Mouse (Mus musculus) CH12.LX (cell line): ENCODE data around the gene Sdccag8. TPM values are rescaled to one million over a fixed set of nuclear protein-coding genes. Genes with fewer than 3 reads are reported as not detected.
A peak's percentile ranks its signal among the peaks of the same experiment; 100 is the strongest.

Source experiments
- DNase-seq: peaks from one replicate; pipeline ENCODE4 v3.0.0-alpha.2; 2013; ENCODE audit errors: extremely low read depth
- H3K27ac ChIP-seq: 2 replicates; pipeline ENCODE4 v1.5.1; 2012; ENCODE audit warnings: low read depth, mild to moderate bottlenecking, control low read depth, moderate library complexity; ENCODE audit not compliant: insufficient read depth
- H3K27me3 ChIP-seq: replicated peaks from 2 replicates; pipeline ENCODE3; 2012; ENCODE audit warnings: inconsistent platforms
- H3K36me3 ChIP-seq, 2 experiments: replicated peaks in 1 of 2; 2 replicates each; pipeline versions ENCODE3 to v1.6.1; 2012; ENCODE audit warnings: inconsistent platforms in 1 of 2, low read length in 1 of 2, mild to moderate bottlenecking in 1 of 2, mixed read lengths in 1 of 2, moderate library complexity in 1 of 2; ENCODE audit not compliant: control insufficient read depth in 1 of 2, insufficient read depth in 1 of 2
- H3K4me1 ChIP-seq, 2 experiments: 2 replicates each; pipeline ENCODE4 v1.6.1; 2012; ENCODE audit warnings: inconsistent platforms in 1 of 2, moderate library complexity in 1 of 2; ENCODE audit not compliant: insufficient read depth in 2 of 2, control insufficient read depth in 1 of 2
- H3K4me2 ChIP-seq: 2 replicates; pipeline ENCODE4 v1.6.1; 2012; ENCODE audit warnings: low read depth, mild to moderate bottlenecking, control low read depth; ENCODE audit not compliant: poor library complexity, insufficient read depth, severe bottlenecking
- H3K4me3 ChIP-seq, 3 experiments: fragments of 150-350 bp in 1 of 3; sonication (generic) in 1 of 3; replicated peaks in 1 of 3; 2 replicates each; pipeline versions ENCODE3 to v1.5.1; 2011 to 2012; ENCODE audit warnings: low read depth in 2 of 3, low read length in 2 of 3, mild to moderate bottlenecking in 2 of 3, moderate library complexity in 2 of 3, control low read depth in 1 of 3, improper control_type of control experiment in 1 of 3, inconsistent platforms in 1 of 3, mixed read lengths in 1 of 3; ENCODE audit not compliant: poor library complexity in 1 of 3
- H3K79me2 ChIP-seq: replicated peaks from 2 replicates; pipeline ENCODE4 v1.6.1; 2012; ENCODE audit warnings: mild to moderate bottlenecking, moderate library complexity; ENCODE audit not compliant: control insufficient read depth, poor library complexity, insufficient read depth, severe bottlenecking; ENCODE audit errors: extremely low read depth
- H3K9ac ChIP-seq: 2 replicates; pipeline ENCODE4 v1.6.1; 2012; ENCODE audit warnings: low read depth, mild to moderate bottlenecking, control low read depth, moderate library complexity; ENCODE audit not compliant: insufficient read depth
- H3K9me3 ChIP-seq: replicated peaks from 2 replicates; pipeline ENCODE3; 2012; ENCODE audit warnings: low read length, inconsistent platforms, mixed read lengths
- BHLHE40 ChIP-seq: IDR thresholded peaks from 2 replicates; pipeline ENCODE4 v1.6.1; 2011; ENCODE audit warnings: mild to moderate bottlenecking, low read depth, low read length, improper control_type of control experiment
- EP300 ChIP-seq: IDR thresholded peaks from 2 replicates; pipeline ENCODE4 v1.6.1; 2011; ENCODE audit warnings: low read length, improper control_type of control experiment
- ETS1 ChIP-seq: conservative IDR thresholded peaks from 2 replicates; pipeline ENCODE4 v1.6.1; 2012; ENCODE audit warnings: low read depth, mild to moderate bottlenecking, inconsistent platforms, low read length, improper control_type of control experiment, moderate library complexity
- GABPA ChIP-seq: IDR thresholded peaks from 2 replicates; pipeline ENCODE4 v1.6.1; 2012; ENCODE audit warnings: low read depth, low read length, improper control_type of control experiment, inconsistent platforms; ENCODE audit not compliant: insufficient replicate concordance
- KAT2A ChIP-seq: IDR thresholded peaks from 2 replicates; pipeline ENCODE4 v1.6.1; 2012; ENCODE audit warnings: low read length, improper control_type of control experiment, inconsistent platforms; ENCODE audit not compliant: insufficient replicate concordance
- MAX ChIP-seq: IDR thresholded peaks from 2 replicates; pipeline ENCODE4 v1.6.1; 2011; ENCODE audit warnings: low read length, improper control_type of control experiment
- MAZ ChIP-seq: IDR thresholded peaks from 2 replicates; pipeline ENCODE4 v1.6.1; 2012; ENCODE audit warnings: low read depth, mild to moderate bottlenecking, inconsistent platforms, low read length, improper control_type of control experiment, moderate library complexity
- MXI1 ChIP-seq: IDR thresholded peaks from 2 replicates; pipeline ENCODE4 v1.6.1; 2011; ENCODE audit warnings: mild to moderate bottlenecking, low read depth, low read length, improper control_type of control experiment
- MYC ChIP-seq: IDR thresholded peaks from 2 replicates; pipeline ENCODE4 v1.6.1; 2011; ENCODE audit warnings: low read depth, mild to moderate bottlenecking, improper control_type of control experiment, low read length
- PAX5 ChIP-seq: IDR thresholded peaks from 2 replicates; pipeline ENCODE4 v1.6.1; 2012; ENCODE audit warnings: low read length, inconsistent platforms, mixed read lengths
- POLR2A ChIP-seq: IDR thresholded peaks from 2 replicates; pipeline ENCODE4 v1.6.1; 2011; ENCODE audit warnings: low read depth, mild to moderate bottlenecking, improper control_type of control experiment, low read length
- POLR2AphosphoS2 ChIP-seq: IDR thresholded peaks from 2 replicates; pipeline ENCODE4 v1.6.1; 2011; ENCODE audit warnings: low read depth, low read length, improper control_type of control experiment
- SIN3A ChIP-seq: IDR thresholded peaks from 2 replicates; pipeline ENCODE4 v1.6.1; 2012; ENCODE audit warnings: low read length, improper control_type of control experiment, inconsistent platforms
- TBP ChIP-seq: conservative IDR thresholded peaks from 2 replicates; pipeline ENCODE4 v1.6.1; 2011; ENCODE audit warnings: low read depth, low read length, improper control_type of control experiment
- TCF12 ChIP-seq: IDR thresholded peaks from 2 replicates; pipeline ENCODE4 v1.6.1; 2014; ENCODE audit warnings: low read depth, mild to moderate bottlenecking, inconsistent platforms, low read length, improper control_type of control experiment
- UBTF ChIP-seq: IDR thresholded peaks from 2 replicates; pipeline ENCODE4 v1.6.1; 2012; ENCODE audit warnings: low read depth, mild to moderate bottlenecking, inconsistent platforms, low read length, improper control_type of control experiment, moderate library complexity
- USF1 ChIP-seq: IDR thresholded peaks from 2 replicates; pipeline ENCODE4 v1.6.1; 2014; ENCODE audit warnings: low read depth, mild to moderate bottlenecking, inconsistent platforms, low read length, improper control_type of control experiment
- USF2 ChIP-seq: conservative IDR thresholded peaks from 2 replicates; pipeline ENCODE4 v1.6.1; 2011; ENCODE audit warnings: low read depth, low read length, improper control_type of control experiment
- ZC3H11A ChIP-seq: IDR thresholded peaks from 2 replicates; pipeline ENCODE4 v1.6.1; 2012; ENCODE audit warnings: low read depth, mild to moderate bottlenecking, inconsistent platforms, low read length, improper control_type of control experiment
- dilution Hi-C: fragments of 300-500 bp; cut with MboI; formaldehyde crosslinking; loops from 2 replicates; pipeline ENCODE4 v1.14.3; 2020; ENCODE audit warnings: low sequenced_read_pairs; ENCODE audit not compliant: extremely low pct_unique_long_range_greater_than_20kb, extremely low pct_ligation_motif_present
- in situ Hi-C: fragments of 300-500 bp; cut with MboI; formaldehyde crosslinking; loops from 3 replicates; pipeline ENCODE4 v1.14.3; 2019; ENCODE audit warnings: low sequenced_read_pairs, low pct_ligation_motif_present, low pct_unique_long_range_greater_than_20kb, mixed read lengths
- polyA plus RNA-seq: library from polyadenylated mRNA; unstranded; fragments of >175 nt; gene quantifications from 2 replicates; pipeline ENCODE4 v1.2.1, GENCODE M21; 2012; ENCODE audit warnings: low read depth; ENCODE audit not compliant: insufficient read length
- total RNA-seq, 2 experiments: library from RNA; depleted of rRNA; stranded (reverse); fragments of 300-350 nt in 1 of 2; fragments of >200 nt in 1 of 2; gene quantifications; 2 replicates each; pipeline ENCODE4 v1.2.3; 2012 to 2014

Gene Sdccag8
- total and polyA plus RNA-seq, 3 experiments, result 10.7 to 18.7 (median 10.9) TPM

DNA sequence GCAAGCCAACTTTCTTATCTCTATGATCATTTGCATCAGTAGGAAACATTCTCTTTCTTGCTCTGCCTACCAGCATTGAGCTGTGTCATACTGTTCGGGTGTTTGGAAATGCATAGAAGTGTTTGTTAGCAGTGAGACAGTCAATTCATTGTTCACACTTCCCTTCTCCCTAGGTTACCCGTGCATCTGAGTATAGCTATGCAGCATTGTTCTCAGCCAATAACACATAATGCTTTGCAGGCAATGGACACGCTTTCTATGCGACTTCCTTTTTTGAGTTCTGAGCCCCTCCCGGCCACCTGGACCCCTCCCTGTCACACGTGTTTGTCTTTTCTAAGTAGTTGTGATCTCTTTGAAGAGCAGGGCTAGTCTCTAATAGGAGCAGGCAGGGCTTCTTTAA is 171.8 kb downstream of the Sdccag8 start:
- DNase-seq, result peak; percentile 57
- Histone ChIP-seq H3K9ac (no peak overlapping the region; the same call in 1 of the 2 replicates), H3K4me2 (peak overlapping the region; percentile 23; the same call in 1 of the 2 replicates), H3K27ac (no peak overlapping the region), H3K27me3 (no peaks in the 10 kb centered on the region), H3K4me3 (no peak overlapping the region), H3K79me2 (no peaks in the 10 kb centered on the region), H3K36me3 (peaks cover 3 to 9% of the 10 kb centered on the region in 2 experiments), H3K4me1 (peaks cover 13 to 33% of the 10 kb centered on the region in 2 experiments), H3K9me3 (no peaks in the 10 kb centered on the region)
- TF ChIP-seq MAX (0 out of 2 replicates have a peak, but pooled peaks have one; percentile 18), BHLHE40 (peak; percentile 41), EP300 (0 out of 2 replicates have a peak, but pooled peaks have one; percentile 0), GABPA (no peak)
- in situ Hi-C loops (no loop called here), dilution Hi-C loops (no loop called here)

- no peak overlapping the region for H3K9ac ChIP-seq
- no peak overlapping the region for H3K4me3 ChIP-seq
- no peaks in the 10 kb centered on the region for H3K27me3 ChIP-seq
- in situ Hi-C loops, result no loop called here
- H3K4me1 ChIP-seq, result peaks cover 12 to 30% of the 10 kb centered on the region in 2 experiments
- TF ChIP-seq MXI1 (no peak), SIN3A (no peak), KAT2A (no peak), ZC3H11A (no peak), POLR2AphosphoS2 (no peak), UBTF (no peak), USF1 (no peak), MYC (no peak), POLR2A (no peak), TBP (no peak), PAX5 (no peak), ETS1 (no peak), USF2 (no peak), TCF12 (no peak), MAZ (no peak)
- TF ChIP-seq, all 38 proteins: peak for 0
- H3K36me3 ChIP-seq, result peaks cover 3 to 7% of the 10 kb centered on the region in 2 experiments
- H3K4me2 ChIP-seq, result no peak overlapping the region
- H3K9me3 ChIP-seq, result no peaks in the 10 kb centered on the region
- H3K27ac ChIP-seq, result no peak overlapping the region
- DNase-seq, result no peak
- dilution Hi-C loops, result no loop called here
- no peaks in the 10 kb centered on the region for H3K79me2 ChIP-seq
Measured at GRCm38 (mm10) chr1:176986990-176987740, 172.7 kb downstream of the Sdccag8 start.
